25 mouse cellular contexts compared by ENCODE assay signal in the genomic region with DNA sequence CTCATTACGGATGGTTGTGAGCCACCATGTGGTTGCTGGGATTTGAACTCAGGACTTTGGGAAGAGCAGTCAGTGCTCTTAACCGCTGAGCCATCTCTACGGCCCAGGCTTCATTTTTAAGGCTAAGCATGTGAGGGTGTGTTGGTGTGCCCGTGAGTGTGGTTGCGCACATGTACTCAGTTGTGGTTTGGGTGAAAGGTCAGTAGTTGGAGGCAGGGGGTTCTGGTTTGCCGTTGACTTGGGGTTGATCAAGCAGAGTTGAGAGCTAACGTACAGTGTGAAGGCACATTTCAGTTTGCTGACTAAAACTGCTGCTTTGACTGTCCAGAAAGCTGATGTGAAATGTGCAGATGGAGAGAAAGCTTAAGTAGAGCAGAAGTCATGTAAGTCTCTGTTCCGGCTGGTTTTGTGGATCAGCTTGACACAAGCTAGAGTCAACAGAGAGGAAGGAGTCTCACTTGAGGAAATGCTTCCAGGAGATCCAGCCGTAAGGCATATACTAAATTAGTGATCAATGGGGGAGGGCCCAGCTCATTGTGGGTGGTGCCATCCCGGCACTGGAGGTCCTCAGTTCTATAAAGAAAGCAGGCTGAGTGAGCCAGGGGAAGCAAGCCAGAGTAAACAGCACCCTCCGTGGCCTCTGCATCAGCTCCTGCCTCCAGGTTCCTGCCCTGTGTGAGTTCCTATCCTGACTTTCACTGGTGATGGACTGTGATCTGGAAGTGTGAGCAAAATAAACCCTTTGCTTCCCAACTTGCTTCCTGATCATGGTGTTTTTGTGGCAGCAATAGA. TPM values are rescaled to one million over a fixed set of nuclear protein-coding genes. Genes with fewer than 3 reads are reported as not detected.
A peak's percentile ranks its signal among the peaks of the same experiment; 100 is the strongest.
DNase-seq lines count a peak whose midpoint lies in the region; ATAC-seq and TF ChIP-seq lines count a peak whose summit lies in the region.
"Had no signal": no experiment of that assay in that cellular context is flagged by ENCODE, and none has a peak within 500 bp of the region (broad histone marks: within the 10 kb centered on the region; RNA-seq: fewer than 3 reads in every experiment).

No protein-coding gene starts in this region.

- DNase-seq in cerebellum, adult 9-11 months: peak; percentile 7
- no peak for DNase-seq in cerebellum, postnatal 25 days
- no peak for DNase-seq in kidney, adult 2 months
- DNase-seq in kidney, postnatal 4 days: no peak
- no peak for DNase-seq in lung, postnatal 4 days
- DNase-seq: adrenal gland, adult 8-10 months; cerebellum, adult 18-20 months; cerebellum, postnatal 36 days; kidney, adult 11 months; layer of hippocampus, adult 9-11 months; right cerebral cortex, postnatal 14 days; thymus, postnatal 14 days had no signal

- no peak for TF ChIP-seq CTCF in kidney, adult 2 months (conservative IDR thresholded peaks at IDR 0.05; ENCODE audit: insufficient read depth, insufficient read length, low read depth, low read length)
- no peak for TF ChIP-seq CTCF in ES-Bruce4 (IDR thresholded peaks at IDR 0.05; ENCODE audit: low read depth, low read length)

- H3K4me1 ChIP-seq in kidney, adult 2 months (ENCODE audit: control insufficient read depth, insufficient read depth, low read length): peaks cover 9% of the 10 kb centered on the region; the same call in 1 of the 2 replicates
- peaks cover 3% of the 10 kb centered on the region for H3K4me1 ChIP-seq in ES-Bruce4 (ENCODE audit: control insufficient read depth, insufficient read depth, low read length)
- H3K4me1 ChIP-seq in hindbrain, embryonic 12.5 days: no peaks in the 10 kb centered on the region; the same call in 1 of the 2 replicates

- TF ChIP-seq EP300 in ES-Bruce4 (IDR thresholded peaks at IDR 0.05; ENCODE audit: insufficient read depth, low read depth, low read length): no peak

- H3K9me3 ChIP-seq in ES-Bruce4 (replicated peaks; ENCODE audit: control insufficient read depth, insufficient read depth, low read length, poor library complexity, severe bottlenecking): no peaks in the 10 kb centered on the region
- no peaks in the 10 kb centered on the region for H3K9me3 ChIP-seq in hindbrain, embryonic 12.5 days (replicated peaks)
- H3K9me3 ChIP-seq: forebrain, embryonic 13.5 days; G1E; heart, embryonic 13.5 days; hindbrain, embryonic 10.5 days; limb, embryonic 10.5 days; lung, embryonic 15.5 days had no signal

- H3K27me3 ChIP-seq in kidney, adult 2 months (replicated peaks; ENCODE audit: control insufficient read depth, insufficient read depth, low read length): no peaks in the 10 kb centered on the region
- H3K27me3 ChIP-seq in ES-Bruce4 (ENCODE audit: control insufficient read depth, insufficient read depth, low read length, poor library complexity, severe bottlenecking): no peaks in the 10 kb centered on the region
- H3K27me3 ChIP-seq in hindbrain, embryonic 12.5 days: no peaks in the 10 kb centered on the region
- H3K27me3 ChIP-seq: forebrain, embryonic 13.5 days; heart, embryonic 13.5 days; lung, embryonic 15.5 days; Patski had no signal

- peak; percentile 40; the same call in 1 of the 2 replicates for ATAC-seq in megakaryocyte, adult 5-6 weeks (ENCODE audit: poor library complexity, severe bottlenecking)
- no peak for ATAC-seq in hindbrain, embryonic 12.5 days (ENCODE audit: low FRiP score)
- ATAC-seq: forebrain, embryonic 13.5 days; hindbrain, postnatal 0 days; Patski had no signal

- H3K27ac ChIP-seq in kidney, adult 2 months (ENCODE audit: insufficient read depth, low read depth, low read length): 0 out of 2 replicates have a peak overlapping the region, but pooled peaks have one; percentile 20
- peak overlapping the region; percentile 58; the same call in 1 of the 2 replicates for H3K27ac ChIP-seq in ES-Bruce4 (ENCODE audit: insufficient read depth, low read length)
- no peak overlapping the region for H3K27ac ChIP-seq in hindbrain, embryonic 12.5 days
- H3K27ac ChIP-seq: forebrain, embryonic 13.5 days; hindbrain, embryonic 10.5 days; hindbrain, postnatal 0 days; limb, embryonic 10.5 days; liver, embryonic 14.5 days; lung, embryonic 15.5 days had no signal

- H3K4me2 ChIP-seq in hindbrain, embryonic 12.5 days (replicated peaks): no peak overlapping the region
- H3K4me2 ChIP-seq: forebrain, embryonic 13.5 days; heart, embryonic 13.5 days; lung, embryonic 15.5 days; midbrain, embryonic 11.5 days had no signal

- TF ChIP-seq POLR2A in kidney, adult 2 months (IDR thresholded peaks at IDR 0.05; ENCODE audit: low read depth, low read length): no peak
- TF ChIP-seq POLR2A in ES-Bruce4 (IDR thresholded peaks at IDR 0.05; ENCODE audit: insufficient read depth, low read length): no peak

- 75% methylated on average over 11 of the region's 11 CpGs for WGBS in kidney, adult 2 months
- WGBS in hindbrain, embryonic 12.5 days: 89% methylated on average over 11 of the region's 11 CpGs

- no peak overlapping the region for H3K9ac ChIP-seq in ES-Bruce4 (ENCODE audit: low read depth, poor library complexity, severe bottlenecking)
- no peak overlapping the region for H3K9ac ChIP-seq in hindbrain, embryonic 12.5 days
- H3K9ac ChIP-seq: forebrain, embryonic 13.5 days; heart, embryonic 13.5 days; liver, embryonic 14.5 days; lung, embryonic 15.5 days had no signal

- H3K4me3 ChIP-seq in kidney, adult 2 months (ENCODE audit: insufficient read depth, low read depth, low read length): no peak overlapping the region
- no peak overlapping the region for H3K4me3 ChIP-seq in ES-Bruce4 (ENCODE audit: low read depth, low read length)
- H3K4me3 ChIP-seq in hindbrain, embryonic 12.5 days: no peak overlapping the region
- H3K4me3 ChIP-seq: forebrain, embryonic 13.5 days; heart, embryonic 13.5 days; hindbrain, embryonic 10.5 days; limb, embryonic 10.5 days; lung, embryonic 15.5 days had no signal

- H3K36me3 ChIP-seq in kidney, adult 2 months (ENCODE audit: control insufficient read depth, insufficient read depth, low read length): no peaks in the 10 kb centered on the region
- no peaks in the 10 kb centered on the region; the same call in none of the 2 replicates for H3K36me3 ChIP-seq in ES-Bruce4 (ENCODE audit: control insufficient read depth, insufficient read depth, low read length, poor library complexity, severe bottlenecking)
- H3K36me3 ChIP-seq in hindbrain, embryonic 12.5 days: no peaks in the 10 kb centered on the region
- H3K36me3 ChIP-seq: heart, embryonic 13.5 days; hindbrain, embryonic 10.5 days; limb, embryonic 10.5 days; lung, embryonic 15.5 days had no signal

RNA-seq across cellular contexts. Expression of gene Cdk17, which starts 19.2 kb away (rescaled TPM):
- polyA plus RNA-seq in kidney, adult 2 months (2012; rRNA removed): 8.7 and 9.5 TPM in 2 replicates
- polyA plus RNA-seq in ES-Bruce4 (2011; ENCODE audit: insufficient read depth, insufficient read length, low read depth, missing spikeins): 42.9 and 44.2 TPM in 2 replicates
- total RNA-seq in megakaryocyte, adult 5-6 weeks (2015): 33.0 and 36.3 TPM in 2 replicates
- 36.5 and 41.5 TPM in 2 replicates for total RNA-seq in megakaryocyte, adult 5-6 weeks (2017)
- polyA plus RNA-seq in hindbrain, embryonic 12.5 days (2016; fragmentation: Nextera tagmentation; extraction: Ambion mirVana): 49.7 and 49.8 TPM in 2 replicates
